Mouse (Mus musculus): ENCODE measurements at regions not wholly inside any gene's neighbourhood (a gene's known extent, or its start where the extent isn't known, plus 50 kb on each side); places are given as distances from the start of the nearest gene placed in this dataset.

DNA sequence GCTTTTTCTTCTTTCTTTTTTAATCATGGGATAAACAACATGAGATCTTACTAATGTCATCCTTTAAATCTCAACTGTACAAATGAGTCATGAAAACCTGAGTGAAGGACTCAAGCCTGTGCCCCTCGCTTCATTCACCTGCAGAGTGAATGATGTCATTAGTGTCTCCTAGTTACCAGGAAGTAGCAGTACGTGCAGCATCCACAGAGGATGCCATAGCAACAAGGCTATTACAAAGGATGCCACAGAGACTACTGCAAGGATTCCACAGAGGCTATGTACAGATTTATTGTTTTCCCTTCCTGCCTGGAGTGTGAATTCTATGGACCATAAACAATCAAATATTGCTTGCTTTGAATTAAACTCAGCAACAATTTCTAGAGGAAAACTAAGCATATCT lies 98.0 kb upstream of the Fat4 start:
- Histone ChIP-seq H3K4me1 (ENCODE audit: control insufficient read depth, insufficient read depth, low read length) (no peaks in the 10 kb centered on the region), H3K4me3 (replicated peaks; ENCODE audit: low read length) (no peak overlapping the region), H3K36me3 (ENCODE audit: control insufficient read depth, insufficient read depth, low read length) (no peaks in the 10 kb centered on the region), H3K9me3 (replicated peaks; ENCODE audit: control insufficient read depth, low read length) (no peaks in the 10 kb centered on the region), H3K4me2 (ENCODE audit: low read depth, low read length) (no peak overlapping the region), H3K27ac (ENCODE audit: low read length) (no peak overlapping the region), H3K27me3 (ENCODE audit: control insufficient read depth, insufficient read depth, low read length) (no peaks in the 10 kb centered on the region), H3K9ac (ENCODE audit: low read length) (no peak overlapping the region)
- ATAC-seq (ENCODE audit: insufficient read depth, low FRiP score) = no peak
- 59% methylated on average over 2 of the region's 2 CpGs for WGBS

DNA sequence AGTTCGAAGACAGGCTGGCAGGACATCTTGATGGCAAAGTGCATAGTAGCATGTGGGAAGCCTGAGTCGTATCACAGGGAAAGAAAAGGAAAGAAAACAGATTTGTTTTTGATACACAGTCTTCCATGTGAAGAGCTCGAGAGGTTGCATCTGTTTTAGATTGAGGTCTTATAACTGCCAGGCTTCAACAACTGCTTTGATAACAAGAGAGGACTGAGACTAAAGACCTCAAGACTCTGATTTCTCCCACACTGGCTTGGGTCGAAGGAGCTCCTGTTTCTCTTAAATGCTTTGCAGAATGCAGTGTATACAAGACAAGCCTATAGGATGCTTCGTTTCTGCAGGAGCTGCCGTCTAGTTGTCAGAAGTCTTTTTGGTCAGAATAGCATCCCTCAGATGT lies 103.0 kb upstream of the Fat4 start:
- Histone ChIP-seq H3K36me3 (ENCODE audit: control insufficient read depth, insufficient read depth, low read length) (no peaks in the 10 kb centered on the region), H3K27me3 (ENCODE audit: control insufficient read depth, insufficient read depth, low read length) (no peaks in the 10 kb centered on the region), H3K4me3 (replicated peaks; ENCODE audit: low read length) (no peak overlapping the region), H3K27ac (ENCODE audit: low read length) (no peak overlapping the region), H3K4me1 (ENCODE audit: control insufficient read depth, insufficient read depth, low read length) (no peaks in the 10 kb centered on the region), H3K9ac (ENCODE audit: low read length) (no peak overlapping the region), H3K9me3 (replicated peaks; ENCODE audit: control insufficient read depth, low read length) (no peaks in the 10 kb centered on the region), H3K4me2 (ENCODE audit: low read depth, low read length) (no peak overlapping the region)
- no peak for ATAC-seq (ENCODE audit: insufficient read depth, low FRiP score)
- WGBS = 78% methylated on average over 6 of the region's 6 CpGs

DNA sequence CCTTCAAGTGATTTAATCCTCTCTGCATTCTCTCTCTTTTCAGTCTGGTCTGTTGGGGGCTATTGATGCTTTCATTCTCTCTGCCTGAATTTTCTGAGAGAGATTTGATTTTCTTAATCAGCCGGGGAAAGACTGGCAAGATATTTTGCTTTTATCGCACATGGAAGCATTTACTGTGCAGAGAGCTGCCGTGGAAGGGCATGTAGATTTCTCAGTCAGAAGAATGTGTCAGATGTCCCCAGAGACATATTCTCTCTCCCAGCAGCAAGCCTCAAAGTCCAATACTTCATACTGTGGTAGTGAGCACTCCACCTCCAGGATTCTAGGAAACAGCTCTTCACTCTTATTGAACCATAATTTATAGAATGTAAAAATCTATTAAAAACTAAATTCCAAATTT lies 103.7 kb upstream of the Fat4 start:
- no peak overlapping the region for H3K4me2 ChIP-seq (ENCODE audit: low read depth, low read length)
- H3K9me3 ChIP-seq (replicated peaks; ENCODE audit: control insufficient read depth, low read length) = no peaks in the 10 kb centered on the region
- ATAC-seq (ENCODE audit: insufficient read depth, low FRiP score) = no peak
- no peaks in the 10 kb centered on the region for H3K4me1 ChIP-seq (ENCODE audit: control insufficient read depth, insufficient read depth, low read length)
- H3K27me3 ChIP-seq (ENCODE audit: control insufficient read depth, insufficient read depth, low read length) = no peaks in the 10 kb centered on the region
- H3K36me3 ChIP-seq (ENCODE audit: control insufficient read depth, insufficient read depth, low read length) = no peaks in the 10 kb centered on the region
- H3K27ac ChIP-seq (ENCODE audit: low read length) = no peak overlapping the region
- 88% methylated on average over 3 of the region's 3 CpGs for WGBS
- H3K4me3 ChIP-seq (replicated peaks; ENCODE audit: low read length) = no peak overlapping the region
- no peak overlapping the region for H3K9ac ChIP-seq (ENCODE audit: low read length)

DNA sequence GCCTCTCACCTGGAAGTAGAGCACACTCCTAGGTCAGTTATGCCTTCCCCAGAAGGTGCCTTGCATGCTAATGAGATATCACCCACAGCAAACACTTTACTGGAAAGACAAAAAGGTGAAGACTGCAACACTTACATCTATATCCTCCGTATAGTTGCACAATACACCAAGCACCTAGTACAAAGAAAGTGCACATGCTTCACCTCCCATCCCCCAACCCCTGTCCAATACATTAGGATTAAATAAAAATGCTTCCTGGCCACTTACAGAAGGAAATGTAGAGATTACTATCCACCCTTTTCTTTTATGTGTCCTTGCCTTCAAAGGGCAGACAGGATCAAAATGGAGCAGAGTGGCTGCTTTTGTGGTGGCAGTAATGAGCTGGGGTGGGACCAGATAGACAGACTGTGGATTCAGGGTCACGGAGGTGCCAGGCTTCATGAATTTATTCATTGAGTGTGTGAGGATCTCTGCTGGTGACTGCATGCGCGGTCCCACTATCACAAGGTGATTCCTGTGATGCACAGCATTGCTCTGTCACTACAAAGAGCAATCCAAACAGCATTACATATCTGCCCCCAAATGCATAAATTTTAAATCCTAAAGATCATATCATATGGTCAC lies 109.9 kb upstream of the Fat4 start:
- Histone ChIP-seq H3K4me3 (replicated peaks; ENCODE audit: low read length) (no peak overlapping the region), H3K9ac (ENCODE audit: low read length) (no peak overlapping the region), H3K9me3 (replicated peaks; ENCODE audit: control insufficient read depth, low read length) (no peaks in the 10 kb centered on the region), H3K27me3 (ENCODE audit: control insufficient read depth, insufficient read depth, low read length) (no peaks in the 10 kb centered on the region), H3K36me3 (ENCODE audit: control insufficient read depth, insufficient read depth, low read length) (no peaks in the 10 kb centered on the region), H3K27ac (ENCODE audit: low read length) (no peak overlapping the region), H3K4me2 (ENCODE audit: low read depth, low read length) (no peak overlapping the region), H3K4me1 (ENCODE audit: control insufficient read depth, insufficient read depth, low read length) (no peaks in the 10 kb centered on the region)
- ATAC-seq (ENCODE audit: insufficient read depth, low FRiP score) = no peak
- WGBS = 81% methylated on average over 4 of the region's 4 CpGs

DNA sequence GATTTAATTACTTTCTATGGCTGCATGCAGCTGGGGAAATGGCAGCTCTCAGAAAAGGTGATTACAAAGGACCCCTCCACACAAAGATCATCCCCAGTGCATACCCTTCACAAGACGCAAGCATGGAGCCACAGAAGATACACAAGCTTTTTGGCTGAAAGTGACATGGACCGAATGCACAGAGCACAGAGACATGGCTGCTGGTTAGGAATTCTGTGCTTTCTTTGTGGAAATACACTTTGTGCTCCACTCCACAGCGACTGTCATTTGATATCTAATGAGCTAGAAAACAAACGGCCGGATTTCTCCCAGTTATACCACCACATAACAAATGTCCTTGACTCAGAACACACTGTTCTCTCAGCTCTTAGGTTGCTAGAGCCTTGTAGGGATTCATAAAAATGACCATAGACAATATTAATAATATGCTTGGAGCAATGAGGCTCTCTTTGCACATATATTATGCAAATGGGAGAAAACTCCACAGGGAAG lies 132.1 kb upstream of the Fat4 start:
- WGBS = 60% methylated on average over 5 of the region's 5 CpGs

DNA sequence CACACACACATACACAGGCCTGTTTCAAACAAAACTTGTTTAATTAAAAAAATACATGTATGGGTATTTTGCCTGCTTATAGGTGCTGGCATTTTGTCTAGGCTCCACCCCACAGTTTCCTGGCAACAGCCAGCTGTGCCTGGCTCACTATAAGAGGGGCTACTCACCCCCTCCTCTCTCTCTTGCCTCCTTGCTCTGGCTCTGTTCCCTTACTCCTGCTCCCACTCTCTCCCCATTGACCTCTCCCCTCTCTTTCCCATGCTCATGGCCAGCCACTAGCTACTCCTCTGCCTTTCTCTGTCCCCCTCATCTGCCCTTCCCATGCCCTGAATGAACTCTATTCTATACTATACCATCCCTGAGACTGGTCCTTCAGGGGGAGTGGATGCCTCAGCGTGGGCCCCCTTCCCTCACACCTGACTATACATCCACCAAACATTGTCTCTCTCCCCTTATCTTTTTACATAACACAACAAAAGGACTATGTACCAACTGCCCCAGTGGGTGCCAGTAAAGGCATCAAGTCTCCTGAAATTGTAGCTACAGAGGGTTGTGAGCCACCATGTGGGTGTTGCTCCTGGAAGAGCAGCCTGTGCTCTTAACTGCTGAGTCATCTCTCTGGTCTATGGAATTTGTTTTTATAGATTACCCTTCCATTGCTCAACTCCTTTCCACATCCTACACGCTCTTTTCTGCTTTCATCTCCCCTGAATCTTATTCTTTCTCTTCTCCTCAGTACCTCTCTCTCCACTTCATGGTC lies 133.1 kb upstream of the Fat4 start:
- no peaks in the 10 kb centered on the region for H3K36me3 ChIP-seq (ENCODE audit: control insufficient read depth, insufficient read depth, low read length)
- H3K27ac ChIP-seq (ENCODE audit: low read length) = no peak overlapping the region
- H3K27me3 ChIP-seq (ENCODE audit: control insufficient read depth, insufficient read depth, low read length) = no peaks in the 10 kb centered on the region
- WGBS = 73% methylated on average over 2 of the region's 2 CpGs
- no peak overlapping the region for H3K4me2 ChIP-seq (ENCODE audit: low read depth, low read length)
- no peak for ATAC-seq (ENCODE audit: insufficient read depth, low FRiP score)
- H3K9ac ChIP-seq (ENCODE audit: low read length) = no peak overlapping the region
- no peak overlapping the region for H3K4me3 ChIP-seq (replicated peaks; ENCODE audit: low read length)
- H3K4me1 ChIP-seq (ENCODE audit: control insufficient read depth, insufficient read depth, low read length) = no peaks in the 10 kb centered on the region
- H3K9me3 ChIP-seq (replicated peaks; ENCODE audit: control insufficient read depth, low read length) = no peaks in the 10 kb centered on the region

More for the DNA sequence above, 132.1 kb upstream of the Fat4 start:
- no peak overlapping the region for H3K4me3 ChIP-seq (replicated peaks; ENCODE audit: low read length)
- no peak for ATAC-seq (ENCODE audit: insufficient read depth, low FRiP score)
- H3K36me3 ChIP-seq (ENCODE audit: control insufficient read depth, insufficient read depth, low read length) = no peaks in the 10 kb centered on the region
- no peak overlapping the region for H3K27ac ChIP-seq (ENCODE audit: low read length)
- no peaks in the 10 kb centered on the region for H3K9me3 ChIP-seq (replicated peaks; ENCODE audit: control insufficient read depth, low read length)
- no peak overlapping the region for H3K4me2 ChIP-seq (ENCODE audit: low read depth, low read length)
- H3K9ac ChIP-seq (ENCODE audit: low read length) = no peak overlapping the region
- no peaks in the 10 kb centered on the region for H3K4me1 ChIP-seq (ENCODE audit: control insufficient read depth, insufficient read depth, low read length)
- H3K27me3 ChIP-seq (ENCODE audit: control insufficient read depth, insufficient read depth, low read length) = no peaks in the 10 kb centered on the region

DNA sequence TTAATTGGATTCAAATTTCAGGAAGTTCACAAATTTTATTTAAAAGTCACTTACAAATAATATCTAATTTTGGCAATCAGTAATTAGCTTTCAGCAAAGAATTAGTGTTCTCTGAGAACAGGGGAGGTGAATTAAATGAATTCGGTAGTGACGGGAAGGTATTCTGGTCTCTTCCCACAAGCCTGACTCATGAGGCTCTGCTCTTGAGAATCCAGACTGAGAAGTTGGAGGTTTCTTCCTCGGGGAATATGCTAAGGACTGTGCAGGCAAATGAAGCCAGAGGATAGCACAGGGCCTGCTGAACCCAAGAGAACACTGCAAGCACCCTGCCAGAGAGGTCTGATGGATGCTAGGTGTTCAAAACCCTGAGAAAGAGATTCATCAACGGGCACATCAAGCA lies 144.6 kb upstream of the Fat4 start:
- ATAC-seq (ENCODE audit: insufficient read depth, low FRiP score) = no peak
- WGBS = 76% methylated on average over 4 of the region's 4 CpGs
- Histone ChIP-seq H3K4me2 (ENCODE audit: low read depth, low read length) (no peak overlapping the region), H3K9ac (ENCODE audit: low read length) (no peak overlapping the region), H3K36me3 (ENCODE audit: control insufficient read depth, insufficient read depth, low read length) (no peaks in the 10 kb centered on the region), H3K27me3 (ENCODE audit: control insufficient read depth, insufficient read depth, low read length) (no peaks in the 10 kb centered on the region), H3K4me1 (ENCODE audit: control insufficient read depth, insufficient read depth, low read length) (no peaks in the 10 kb centered on the region), H3K4me3 (replicated peaks; ENCODE audit: low read length) (no peak overlapping the region), H3K27ac (ENCODE audit: low read length) (no peak overlapping the region), H3K9me3 (replicated peaks; ENCODE audit: control insufficient read depth, low read length) (no peaks in the 10 kb centered on the region)

DNA sequence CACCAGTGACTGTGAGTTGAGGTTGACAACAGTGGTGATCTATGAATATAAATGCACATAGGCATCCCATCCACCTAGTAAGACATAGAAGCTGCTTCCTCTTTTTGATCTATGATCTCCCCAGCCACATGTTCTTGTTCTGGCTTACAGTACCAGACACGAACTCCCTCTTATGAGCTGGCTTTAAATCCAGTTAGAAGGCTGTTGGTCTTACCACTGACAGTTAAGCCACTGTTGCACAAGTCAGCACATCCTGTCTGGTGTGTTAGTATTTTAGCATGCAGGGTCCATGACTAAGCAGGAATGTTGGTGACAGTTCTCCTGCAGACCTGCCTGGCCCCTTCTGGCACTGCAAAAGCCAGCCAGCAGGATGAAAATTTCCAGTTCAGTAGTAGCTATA lies 164.1 kb upstream of the Fat4 start:
- Histone ChIP-seq H3K9me3 (replicated peaks; ENCODE audit: control insufficient read depth, low read length) (no peaks in the 10 kb centered on the region), H3K27me3 (ENCODE audit: control insufficient read depth, insufficient read depth, low read length) (no peaks in the 10 kb centered on the region), H3K27ac (ENCODE audit: low read length) (no peak overlapping the region), H3K4me1 (ENCODE audit: control insufficient read depth, insufficient read depth, low read length) (no peaks in the 10 kb centered on the region), H3K36me3 (ENCODE audit: control insufficient read depth, insufficient read depth, low read length) (no peaks in the 10 kb centered on the region), H3K9ac (ENCODE audit: low read length) (no peak overlapping the region), H3K4me2 (ENCODE audit: low read depth, low read length) (no peak overlapping the region), H3K4me3 (replicated peaks; ENCODE audit: low read length) (no peak overlapping the region)
- no peak for ATAC-seq (ENCODE audit: insufficient read depth, low FRiP score)
- 74% methylated on average over 1 of the region's 1 CpGs for WGBS

DNA sequence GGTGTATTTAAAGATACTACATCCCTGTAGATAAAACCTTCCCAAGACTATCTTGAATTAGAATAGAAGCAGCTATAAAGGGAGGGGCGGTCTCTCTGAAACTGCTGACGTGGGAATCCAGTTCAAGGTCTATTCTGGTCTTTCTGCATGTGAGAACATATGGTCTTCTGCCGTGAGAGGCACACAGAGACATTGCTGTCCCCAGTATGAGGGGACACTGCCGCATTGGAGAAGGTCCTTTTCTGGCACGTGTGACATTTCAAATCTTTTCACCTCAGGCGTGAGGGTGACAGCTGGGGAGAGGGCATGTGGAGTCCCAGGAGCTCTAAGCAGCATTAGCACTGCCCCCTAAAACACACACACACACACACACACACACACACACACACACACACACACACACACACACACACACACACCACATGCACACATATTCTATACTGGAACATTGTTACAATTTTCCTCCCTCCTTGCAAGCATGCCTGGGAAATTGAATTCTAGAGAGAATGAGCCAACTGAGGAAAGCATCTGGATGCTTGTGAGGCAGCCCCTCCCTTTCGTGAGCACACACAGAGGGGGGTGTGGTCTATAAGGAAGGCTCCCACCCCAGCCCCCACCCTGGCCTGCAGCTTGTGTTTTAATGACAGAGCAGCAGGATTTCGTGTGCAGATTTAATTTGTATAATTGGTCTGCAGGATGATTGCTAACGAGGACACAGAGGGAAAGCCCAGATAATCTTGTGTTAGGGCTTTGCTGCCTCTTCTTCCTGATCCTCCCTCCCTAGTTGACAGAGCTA lies 174.5 kb upstream of the Fat4 start:
- WGBS = 32% methylated on average over 9 of the region's 9 CpGs
- Histone ChIP-seq H3K36me3 (ENCODE audit: control insufficient read depth, insufficient read depth, low read length) (no peaks in the 10 kb centered on the region), H3K27me3 (ENCODE audit: control insufficient read depth, insufficient read depth, low read length) (no peaks in the 10 kb centered on the region), H3K27ac (ENCODE audit: low read length) (no peak overlapping the region), H3K9ac (ENCODE audit: low read length) (no peak overlapping the region), H3K4me2 (ENCODE audit: low read depth, low read length) (no peak overlapping the region), H3K4me1 (ENCODE audit: control insufficient read depth, insufficient read depth, low read length) (peaks cover 7% of the 10 kb centered on the region), H3K4me3 (replicated peaks; ENCODE audit: low read length) (no peak overlapping the region), H3K9me3 (replicated peaks; ENCODE audit: control insufficient read depth, low read length) (no peaks in the 10 kb centered on the region)
- 0 out of 2 replicates have a peak, but pooled peaks have one; percentile 44 for ATAC-seq (ENCODE audit: insufficient read depth, low FRiP score)
